Mouse (Mus musculus) heart, adult 9 months (tissue): ENCODE data around the gene 4921501E09Rik.
A peak's percentile ranks its signal among the peaks of the same experiment; 100 is the strongest.
"Not testable (repeated sequence)": the region's sequence is repeated elsewhere in the genome, so short reads cannot be mapped to it uniquely, and the experiment has no call there.

Source experiments
- DNase-seq, 2 experiments: peaks; one replicate each; pipeline ENCODE4 v3.0.0; 2022; ENCODE audit warnings: low spot score in 2 of 2

The 4921501E09Rik gene

DNA sequence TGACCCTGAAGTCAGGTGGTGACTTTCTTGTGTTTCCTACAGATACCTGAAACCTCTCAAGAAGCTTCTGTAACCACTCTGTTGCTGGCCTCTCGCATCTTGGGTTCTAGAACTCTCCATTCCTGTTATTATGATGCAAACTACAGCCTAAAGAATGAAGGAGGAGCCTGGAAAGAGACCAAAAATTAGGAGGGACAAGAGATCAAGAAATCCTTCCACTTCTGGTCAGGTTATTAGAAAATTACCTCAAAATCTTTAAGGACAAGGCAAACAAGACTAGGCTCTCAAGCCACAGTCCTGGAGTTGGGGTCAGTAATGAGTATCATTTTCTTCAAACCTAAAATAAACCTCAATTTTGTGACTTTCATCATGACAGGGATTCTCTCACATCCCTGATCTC lies at the start of gene 4921501E09Rik:
Gene 4921501E09Rik, minus strand, starts transcription at position 101 of the 400 bp plus-strand sequence.
- DNase-seq, result no peak

DNA sequence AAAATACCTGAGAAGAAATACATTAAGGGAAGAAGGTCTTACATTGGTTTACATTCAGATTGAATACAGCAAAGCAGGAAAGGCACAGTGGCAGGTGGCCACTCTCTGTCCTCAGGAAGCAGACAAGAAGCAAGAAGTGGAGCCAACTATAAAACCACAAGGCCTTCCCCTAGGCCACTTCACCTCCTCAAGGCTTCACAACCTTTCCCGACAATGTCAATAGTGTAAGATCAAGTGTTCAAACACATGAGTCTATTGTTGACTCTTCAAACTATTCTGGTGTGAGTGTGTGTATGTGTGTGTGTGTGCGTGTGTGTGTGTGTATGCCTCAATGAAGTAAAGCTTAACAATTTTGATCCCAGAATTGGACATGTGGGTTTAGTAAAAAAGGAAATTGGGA lies 29.5 kb upstream of the 4921501E09Rik start:
- no peak for DNase-seq

GRCm38 (mm10) chr17:33092391-33093193 lies 24.7 kb upstream of the 4921501E09Rik start:
- peak; percentile 72 to 83 for DNase-seq

DNA sequence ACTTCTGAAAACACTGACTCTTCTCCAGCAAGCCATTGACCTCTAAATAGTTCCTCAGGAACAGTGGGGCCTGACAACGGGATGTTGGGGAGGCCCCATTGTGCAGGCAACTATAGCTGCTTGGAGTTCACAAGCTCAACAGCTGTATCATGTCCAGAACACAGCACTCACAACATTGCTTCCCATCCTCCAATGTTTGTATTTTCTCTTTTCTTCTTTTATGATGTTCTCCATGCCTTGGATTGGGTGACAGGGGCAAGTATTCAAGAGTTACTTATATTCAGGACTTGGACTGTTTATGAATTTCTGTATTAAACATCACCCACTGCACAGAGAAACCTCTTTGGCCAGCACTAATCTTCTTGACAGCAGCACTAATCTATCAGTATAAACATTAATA lies 23.8 kb upstream of the 4921501E09Rik start:
- no peak for DNase-seq

DNA sequence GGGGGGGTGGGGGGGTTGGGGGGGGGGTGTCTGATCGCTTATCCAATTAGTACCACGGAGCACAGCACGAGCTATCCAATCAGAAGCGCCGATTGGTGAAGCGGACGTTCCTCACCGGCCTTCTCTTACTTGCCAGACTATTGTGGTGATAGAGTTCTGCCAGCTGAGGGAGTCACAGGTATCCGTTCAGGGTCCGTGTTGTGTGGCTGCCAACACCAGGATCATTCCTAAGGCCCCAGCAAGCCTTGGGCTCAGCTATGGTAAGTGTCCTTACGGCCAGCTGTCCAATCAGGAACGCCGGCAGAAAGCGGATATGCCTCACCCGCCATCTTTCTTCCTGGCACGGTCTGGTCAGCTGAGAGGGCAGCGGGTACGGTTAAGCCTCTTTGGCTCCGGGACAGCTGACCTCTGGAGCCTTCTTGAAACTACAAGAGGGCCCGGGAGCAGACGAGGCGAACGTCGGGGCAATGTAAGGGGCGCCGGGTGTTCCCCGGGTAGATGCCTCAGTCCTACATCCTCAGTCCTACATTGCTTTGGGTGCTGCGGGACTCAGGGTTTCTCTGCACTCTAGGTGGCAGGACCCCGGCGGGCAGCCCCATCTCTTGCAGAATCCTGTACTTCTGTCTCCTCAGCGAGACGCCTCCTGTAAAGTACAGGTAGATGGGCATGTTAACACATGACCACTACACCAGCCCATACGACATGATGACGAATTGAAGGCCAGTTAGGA lies 21.5 kb upstream of the 4921501E09Rik start, which contains the start of gene Zfp563:
Gene Zfp563, plus strand, starts transcription at position 91 of the 730 bp plus-strand sequence.
- DNase-seq, result peak; percentile 95 to 96

DNA sequence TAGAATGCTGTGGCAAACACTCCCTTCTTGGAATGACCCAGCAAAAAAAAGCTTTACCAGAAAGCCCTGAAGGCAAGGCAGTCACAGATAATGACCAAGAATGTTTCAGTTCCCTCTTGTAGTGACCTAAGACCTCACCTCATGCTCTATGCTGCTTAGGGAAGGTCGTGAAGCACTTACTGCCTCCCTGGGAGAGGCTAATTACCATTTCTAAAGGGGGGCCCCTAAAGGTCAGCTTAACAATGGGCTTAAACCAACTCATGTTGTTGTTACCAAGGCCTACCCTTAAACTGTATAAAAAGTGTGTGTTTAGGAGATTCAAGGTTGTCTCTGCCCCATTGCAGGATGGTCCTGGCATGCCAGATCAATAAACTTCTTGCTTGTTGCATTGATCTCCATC lies 4.9 kb downstream of the 4921501E09Rik start:
- DNase-seq, result no peak

DNA sequence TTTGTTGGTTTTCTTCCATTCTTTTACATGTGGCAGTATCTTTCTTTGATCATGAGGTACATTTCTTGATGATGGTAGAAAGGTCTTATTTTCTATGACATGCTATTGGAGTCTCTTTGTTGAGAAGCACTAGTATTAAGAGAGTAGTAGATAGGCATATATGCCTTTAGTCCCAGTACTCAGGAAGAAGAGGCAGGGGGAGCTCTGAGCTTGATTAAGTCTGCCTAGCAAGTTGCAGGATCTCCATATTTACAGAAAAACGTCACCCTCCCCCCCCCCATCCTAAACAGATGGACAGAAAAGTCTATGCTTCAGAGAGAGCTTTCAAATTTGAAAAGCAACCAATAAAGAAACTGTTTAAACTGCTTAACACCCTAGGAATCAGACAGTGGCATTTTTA lies 9.1 kb downstream of the 4921501E09Rik start:
- DNase-seq, result no peak

DNA sequence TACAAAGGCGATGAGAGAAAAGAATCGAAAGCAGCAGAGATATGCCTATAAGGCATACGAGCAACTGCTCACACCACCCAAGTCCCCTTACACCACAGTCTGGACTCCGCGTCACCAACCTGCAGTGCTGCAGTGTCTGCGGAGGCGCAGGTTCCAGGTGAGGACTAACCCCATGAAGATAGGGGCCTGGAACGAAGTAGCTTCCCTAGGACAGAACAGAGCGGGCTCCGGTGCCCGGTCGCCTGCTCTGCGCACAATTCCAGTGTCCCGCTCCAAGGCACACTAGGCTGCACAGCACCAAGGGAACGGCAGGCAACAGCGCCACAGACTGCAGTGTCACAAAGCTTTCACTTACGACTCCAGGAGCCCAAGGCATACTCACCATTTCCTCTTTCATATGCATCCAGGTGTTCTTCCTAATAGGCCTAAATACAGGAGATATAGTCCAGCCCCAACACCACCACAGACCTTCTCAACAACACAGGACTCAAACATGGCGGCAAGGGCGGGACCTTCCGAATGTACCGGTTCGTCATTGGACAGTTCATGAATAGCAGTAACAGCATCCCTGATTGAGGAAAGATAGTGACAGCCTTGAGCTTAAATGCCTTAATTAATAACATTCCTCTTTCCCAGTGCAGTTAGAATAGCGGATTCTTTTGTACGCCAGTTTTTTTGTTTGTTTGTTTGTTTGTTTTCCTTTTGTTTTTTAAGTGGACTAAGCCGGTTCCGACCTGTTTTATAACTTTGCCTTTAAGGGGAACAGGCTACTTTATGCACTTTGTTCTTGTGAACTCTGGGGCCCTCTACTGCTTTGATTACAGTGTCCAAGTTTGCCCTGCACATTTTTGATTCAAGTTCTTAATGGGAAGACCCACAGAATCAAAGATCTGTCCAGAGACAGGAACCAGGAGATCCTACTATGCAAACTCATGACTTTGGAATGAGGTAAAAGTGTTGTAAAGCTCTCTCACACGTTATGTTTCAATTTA lies 34.7 kb downstream of the 4921501E09Rik start, which contains the start of gene Zfp763:
Gene Zfp763, minus strand, starts transcription at position 503 of the 992 bp plus-strand sequence.
- DNase-seq, result peak; percentile 78 to 83

- DNase-seq, result no peak
Measured at GRCm38 (mm10) chr17:33032376-33032775, 35.5 kb downstream of the 4921501E09Rik start.

GRCm38 (mm10) chr17:33020434-33020833 lies 47.4 kb downstream of the 4921501E09Rik start:
- DNase-seq, result not testable (repeated sequence)
